Comparison of ENCODE assay signal across 9 mouse cellular contexts in the genomic region with DNA sequence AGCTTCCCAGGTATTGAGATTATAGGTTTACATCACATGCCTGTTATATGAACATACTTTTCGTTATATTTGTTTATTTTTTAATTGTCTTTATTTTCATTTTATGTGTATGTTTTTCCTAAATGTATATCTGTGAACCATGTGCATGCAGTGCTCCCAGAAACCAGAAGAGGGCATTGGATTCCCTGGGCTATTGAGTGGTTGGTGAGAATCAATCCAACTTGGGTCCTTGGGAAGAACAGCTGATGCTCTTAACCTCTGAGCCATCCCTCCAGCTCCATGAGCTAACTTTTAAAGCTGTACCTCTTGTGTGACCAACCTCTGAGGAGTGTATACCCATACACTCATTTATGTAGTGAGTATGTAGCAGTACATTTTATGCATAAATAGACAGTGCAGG. TPM values are rescaled to one million over a fixed set of nuclear protein-coding genes. Genes with fewer than 3 reads are reported as not detected.
DNase-seq lines count a peak whose midpoint lies in the region; ATAC-seq and TF ChIP-seq lines count a peak whose summit lies in the region.
"Had no signal": no experiment of that assay in that cellular context is flagged by ENCODE, and none has a peak within 500 bp of the region (broad histone marks: within the 10 kb centered on the region; RNA-seq: fewer than 3 reads in every experiment).

No protein-coding gene starts in this region.

- ATAC-seq in forebrain, embryonic 14.5 days: no peak
- no peak for ATAC-seq in forebrain, embryonic 13.5 days
- ATAC-seq in liver, embryonic 14.5 days (ENCODE audit: insufficient read depth): no peak
- ATAC-seq in liver, embryonic 11.5 days (replicated peaks; ENCODE audit: low FRiP score): no peak
- no peak for ATAC-seq in lung, postnatal 0 days
- no peak for ATAC-seq in granulocyte monocyte progenitor cell, adult 5-6 weeks (replicated peaks; ENCODE audit: poor library complexity, severe bottlenecking)

- H3K4me1 ChIP-seq in forebrain, embryonic 14.5 days (ENCODE audit: control insufficient read depth, insufficient read depth, low read length): no peaks in the 10 kb centered on the region
- H3K4me1 ChIP-seq in forebrain, embryonic 13.5 days: no peaks in the 10 kb centered on the region
- H3K4me1 ChIP-seq in liver, embryonic 14.5 days (replicated peaks; ENCODE audit: control insufficient read depth in 2 of 2, insufficient read depth in 2 of 2, low read length in 1 of 2): 0 out of 4 replicates have a peak, but pooled peaks cover 0 to 3% of the 10 kb centered on the region in 2 experiments
- no peaks in the 10 kb centered on the region for H3K4me1 ChIP-seq in liver, embryonic 11.5 days (replicated peaks; ENCODE audit: control insufficient read depth, insufficient read depth, low read length)
- H3K4me1 ChIP-seq in lung, postnatal 0 days (ENCODE audit: insufficient read depth, low read depth, low read length): no peaks in the 10 kb centered on the region
- H3K4me1 ChIP-seq: stomach, embryonic 15.5 days had no signal

- DNase-seq in forebrain, embryonic 14.5 days (ENCODE audit: low spot score): peak; percentile 31
- DNase-seq in liver, embryonic 14.5 days (ENCODE audit: low read depth in 3 of 3, low spot score in 3 of 3): no peak
- DNase-seq in liver, embryonic 11.5 days (ENCODE audit: low spot score): no peak
- peak; percentile 24 for DNase-seq in T-cell, adult 2 months (ENCODE audit: low spot score)
- no peak for DNase-seq in lung, postnatal 0 days (ENCODE audit: low spot score)
- no peak for DNase-seq in liver

- WGBS in forebrain, embryonic 14.5 days: 80% methylated on average over 1 of the region's 1 CpGs
- 81% methylated on average over 1 of the region's 1 CpGs for WGBS in forebrain, embryonic 13.5 days
- 64% methylated on average over 1 of the region's 1 CpGs for WGBS in liver, embryonic 14.5 days (ENCODE audit: insufficient replicate concordance)
- 68% methylated on average over 1 of the region's 1 CpGs for WGBS in liver, embryonic 11.5 days
- WGBS in lung, postnatal 0 days: 75% methylated on average over 1 of the region's 1 CpGs

- TF ChIP-seq CTCF in liver, embryonic 14.5 days (IDR thresholded peaks at IDR 0.05; ENCODE audit: low read depth): peak; percentile 50
- peak; percentile 69 for TF ChIP-seq CTCF in lung, postnatal 0 days (IDR thresholded peaks at IDR 0.05)

- no peak overlapping the region for H3K4me3 ChIP-seq in forebrain, embryonic 14.5 days (ENCODE audit: low read depth, low read length)
- H3K4me3 ChIP-seq in forebrain, embryonic 13.5 days: no peak overlapping the region
- no peak overlapping the region for H3K4me3 ChIP-seq in liver, embryonic 14.5 days (ENCODE audit: insufficient read depth in 1 of 2, low read depth in 2 of 2, low read length in 2 of 2)
- no peak overlapping the region for H3K4me3 ChIP-seq in liver, embryonic 11.5 days (ENCODE audit: low read depth, low read length)
- no peak overlapping the region for H3K4me3 ChIP-seq in lung, postnatal 0 days (ENCODE audit: low read depth, low read length)
- H3K4me3 ChIP-seq: stomach, embryonic 15.5 days had no signal

- H3K27me3 ChIP-seq in forebrain, embryonic 14.5 days (replicated peaks; ENCODE audit: control insufficient read depth, insufficient read depth, low read length): no peaks in the 10 kb centered on the region
- no peaks in the 10 kb centered on the region for H3K27me3 ChIP-seq in forebrain, embryonic 13.5 days
- H3K27me3 ChIP-seq in liver, embryonic 14.5 days (ENCODE audit: control insufficient read depth, insufficient read depth, low read length): no peaks in the 10 kb centered on the region
- no peaks in the 10 kb centered on the region for H3K27me3 ChIP-seq in liver, embryonic 11.5 days (replicated peaks; ENCODE audit: control insufficient read depth, insufficient read depth, low read length)
- H3K27me3 ChIP-seq in lung, postnatal 0 days (replicated peaks; ENCODE audit: insufficient read depth, low read length): no peaks in the 10 kb centered on the region
- H3K27me3 ChIP-seq: stomach, embryonic 15.5 days had no signal

- peaks cover 53% of the 10 kb centered on the region for H3K36me3 ChIP-seq in forebrain, embryonic 14.5 days (ENCODE audit: control insufficient read depth, insufficient read depth, low read length)
- H3K36me3 ChIP-seq in forebrain, embryonic 13.5 days (ENCODE audit: poor library complexity, severe bottlenecking): peaks cover 61% of the 10 kb centered on the region
- peaks cover 12% of the 10 kb centered on the region for H3K36me3 ChIP-seq in liver, embryonic 14.5 days (replicated peaks; ENCODE audit: control insufficient read depth, insufficient read depth, low read depth)
- H3K36me3 ChIP-seq in liver, embryonic 11.5 days (ENCODE audit: control insufficient read depth, insufficient read depth, low read length): peaks cover 10% of the 10 kb centered on the region
- H3K36me3 ChIP-seq in lung, postnatal 0 days (ENCODE audit: insufficient read depth, low read length): peaks cover 21% of the 10 kb centered on the region

- H3K9ac ChIP-seq in forebrain, embryonic 14.5 days (ENCODE audit: low read length): no peak overlapping the region
- H3K9ac ChIP-seq in forebrain, embryonic 13.5 days: no peak overlapping the region
- H3K9ac ChIP-seq in liver, embryonic 14.5 days (replicated peaks): no peak overlapping the region
- H3K9ac ChIP-seq in liver, embryonic 11.5 days (ENCODE audit: low read depth, low read length): no peak overlapping the region
- no peak overlapping the region for H3K9ac ChIP-seq in lung, postnatal 0 days (replicated peaks; ENCODE audit: low read depth)
- H3K9ac ChIP-seq: stomach, embryonic 15.5 days had no signal

- no peak for TF ChIP-seq EP300 in liver, embryonic 14.5 days (IDR thresholded peaks at IDR 0.05; ENCODE audit: low read depth)
- TF ChIP-seq EP300 in lung, postnatal 0 days (IDR thresholded peaks at IDR 0.05): no peak

- H3K9me3 ChIP-seq in forebrain, embryonic 14.5 days (replicated peaks; ENCODE audit: control insufficient read depth, low read length): no peaks in the 10 kb centered on the region
- H3K9me3 ChIP-seq in forebrain, embryonic 13.5 days (replicated peaks): no peaks in the 10 kb centered on the region
- H3K9me3 ChIP-seq in liver, embryonic 14.5 days (ENCODE audit: control insufficient read depth, low read length): no peaks in the 10 kb centered on the region
- H3K9me3 ChIP-seq in liver, embryonic 11.5 days (ENCODE audit: control insufficient read depth, low read length): no peaks in the 10 kb centered on the region
- H3K9me3 ChIP-seq in lung, postnatal 0 days (ENCODE audit: low read length): no peaks in the 10 kb centered on the region
- H3K9me3 ChIP-seq: stomach, embryonic 15.5 days had no signal

- no peak overlapping the region for H3K27ac ChIP-seq in forebrain, embryonic 14.5 days (ENCODE audit: low read depth, low read length)
- H3K27ac ChIP-seq in forebrain, embryonic 13.5 days: no peak overlapping the region
- no peak overlapping the region for H3K27ac ChIP-seq in liver, embryonic 14.5 days
- H3K27ac ChIP-seq in liver, embryonic 11.5 days (ENCODE audit: low read depth, low read length): no peak overlapping the region
- no peak overlapping the region for H3K27ac ChIP-seq in lung, postnatal 0 days (ENCODE audit: low read length)
- H3K27ac ChIP-seq: stomach, embryonic 15.5 days had no signal

- H3K4me2 ChIP-seq in forebrain, embryonic 14.5 days (ENCODE audit: low read length): no peak overlapping the region
- no peak overlapping the region for H3K4me2 ChIP-seq in forebrain, embryonic 13.5 days
- no peak overlapping the region for H3K4me2 ChIP-seq in liver, embryonic 14.5 days (ENCODE audit: low read depth)
- H3K4me2 ChIP-seq in liver, embryonic 11.5 days: no peak overlapping the region
- no peak overlapping the region for H3K4me2 ChIP-seq in lung, postnatal 0 days (replicated peaks; ENCODE audit: low read depth, low read length)
- H3K4me2 ChIP-seq: stomach, embryonic 15.5 days had no signal

RNA-seq across cellular contexts. Expression of a gene that starts 39.2 kb away (rescaled TPM):
- 8.8 and 12.5 TPM in 2 replicates for polyA plus RNA-seq in forebrain, embryonic 14.5 days (2014; fragmentation: Nextera tagmentation; extraction: Ambion mirVana)
- 3.2 and 3.5 TPM in 2 replicates for polyA plus RNA-seq in forebrain, embryonic 13.5 days (2015; fragmentation: Nextera tagmentation; extraction: Ambion mirVana)
- 1.5 and 1.7 TPM in 2 replicates for polyA plus RNA-seq in liver, embryonic 14.5 days (2012; rRNA removed)
- polyA plus RNA-seq in liver, embryonic 14.5 days (2014; fragmentation: Nextera tagmentation; extraction: Ambion mirVana): 1.9 and 2.3 TPM in 2 replicates
- polyA plus RNA-seq in liver, embryonic 11.5 days (2014; fragmentation: Nextera tagmentation; extraction: Ambion mirVana): 5.1 and 6.0 TPM in 2 replicates
- polyA plus RNA-seq in lung, postnatal 0 days (2015; fragmentation: Nextera tagmentation; extraction: Ambion mirVana): 4.3 and 5.4 TPM in 2 replicates
- 0.79 and 0.80 TPM in 2 replicates for total RNA-seq in granulocyte monocyte progenitor cell, adult 5-6 weeks (2014; fragmentation: Nextera tagmentation)
- total RNA-seq in granulocyte monocyte progenitor cell, adult 5-6 weeks (2017): 1.1 and 2.4 TPM in 2 replicates

Comparison
In these comparisons a context has a peak if more than half of its experiments do, and no peak if none do; other contexts are left out.
1. DNase-seq: peak in forebrain, embryonic 14.5 days (single experiment) and T-cell, adult 2 months (single experiment); none in liver, embryonic 14.5 days (0 of 3), liver, embryonic 11.5 days (single experiment), lung, postnatal 0 days (single experiment) and liver (single experiment).